Mouse (Mus musculus) embryonic facial prominence, embryonic 11.5 days (tissue): ENCODE results near the gene Golga5. TPM values are rescaled to one million over a fixed set of nuclear protein-coding genes. Genes with fewer than 3 reads are reported as not detected.

Experiments
- ATAC-seq: fragments of 200-750 bp; cut with Nextera tagmentation; replicated peaks from 2 replicates; pipeline ENCODE4 v1.8.0; 2017; ENCODE audit warnings: low read depth; ENCODE audit not compliant: insufficient number of reproducible peaks, low FRiP score, low TSS enrichment
- DNase-seq: peaks from one replicate; pipeline ENCODE4 v3.0.0-alpha.2; 2015; ENCODE audit warnings: low spot score
- H3K27ac ChIP-seq: fragments of 300-500 bp; sonication (generic); replicated peaks from 2 replicates; pipeline ENCODE4 v1.5.1; 2014; ENCODE audit warnings: mild to moderate bottlenecking, low read depth, low read length, control low read depth
- H3K27me3 ChIP-seq: fragments of 300-500 bp; sonication (generic); 2 replicates; pipeline ENCODE4 v1.6.1; 2014; ENCODE audit warnings: mild to moderate bottlenecking, low read length, moderate library complexity, mixed read lengths; ENCODE audit not compliant: control insufficient read depth, insufficient read depth
- H3K36me3 ChIP-seq: fragments of 300-500 bp; sonication (generic); replicated peaks from 2 replicates; pipeline ENCODE4 v1.6.1; 2014; ENCODE audit warnings: low read depth, mild to moderate bottlenecking, low read length, moderate library complexity, mixed read lengths; ENCODE audit not compliant: control insufficient read depth, insufficient read depth
- H3K4me1 ChIP-seq: fragments of 300-500 bp; sonication (generic); 2 replicates; pipeline ENCODE4 v1.6.1; 2014; ENCODE audit warnings: low read length, mixed read lengths; ENCODE audit not compliant: control insufficient read depth, insufficient read depth
- H3K4me2 ChIP-seq: fragments of 300-500 bp; sonication (generic); 2 replicates; pipeline ENCODE4 v1.6.1; 2014; ENCODE audit warnings: low read depth, mild to moderate bottlenecking, control low read depth, low read length, moderate library complexity
- H3K4me3 ChIP-seq: fragments of 300-500 bp; sonication (generic); 2 replicates; pipeline ENCODE4 v1.5.1; 2014; ENCODE audit warnings: low read depth, low read length, control low read depth
- H3K9ac ChIP-seq: fragments of 300-500 bp; sonication (generic); replicated peaks from 2 replicates; pipeline ENCODE4 v1.6.1; 2014; ENCODE audit warnings: mild to moderate bottlenecking, control low read depth, low read length
- H3K9me3 ChIP-seq: fragments of 300-500 bp; sonication (generic); replicated peaks from 2 replicates; pipeline ENCODE4 v1.6.1; 2016; ENCODE audit warnings: mild to moderate bottlenecking, low read length, inconsistent platforms, mixed read lengths; ENCODE audit not compliant: control insufficient read depth
- WGBS: fragments of 180-500 bp; shearing (Covaris S2); extraction: QIAGEN DNeasy Blood & Tissue Kit; methylation state at CpG from one replicate; pipeline ENCODE4 v1.1.7; 2014; 5-methylcytosine and 5-hydroxymethylcytosine counted together
- polyA plus RNA-seq: library from polyadenylated mRNA; unstranded; fragments of >200 nt; fragmentation: Nextera tagmentation; extraction: Ambion mirVana; gene quantifications from 2 replicates; pipeline ENCODE4 v1.2.1, GENCODE M21; 2014

Golga5 gene
- polyA plus RNA-seq, 1 experiment from 2014 or later = 38.3 TPM

GRCm38 (mm10) chr12:102451126-102451851 is 17.6 kb upstream of the Golga5 start:
- Histone ChIP-seq H3K4me1 (no peaks in the 10 kb centered on the region), H3K27ac (no peak overlapping the region), H3K27me3 (no peaks in the 10 kb centered on the region), H3K4me2 (no peak overlapping the region), H3K36me3 (no peaks in the 10 kb centered on the region), H3K9ac (no peak overlapping the region), H3K9me3 (no peaks in the 10 kb centered on the region), H3K4me3 (no peak overlapping the region)
- WGBS = 84% methylated on average over 8 of the region's 8 CpGs
- ATAC-seq = no peak
- DNase-seq = no peak

- Histone ChIP-seq H3K27me3 (no peaks in the 10 kb centered on the region), H3K9ac (no peak overlapping the region), H3K4me2 (no peak overlapping the region), H3K4me3 (no peak overlapping the region), H3K4me1 (no peaks in the 10 kb centered on the region), H3K9me3 (no peaks in the 10 kb centered on the region), H3K36me3 (no peaks in the 10 kb centered on the region), H3K27ac (no peak overlapping the region)
- DNase-seq = no peak
- ATAC-seq = no peak
- 70% methylated on average over 6 of the region's 6 CpGs for WGBS
Observed at GRCm38 (mm10) chr12:102453581-102453980, 15.4 kb upstream of the Golga5 start.

GRCm38 (mm10) chr12:102456467-102457193 is 12.3 kb upstream of the Golga5 start:
- H3K27ac ChIP-seq = no peak overlapping the region
- WGBS = 81% methylated on average over 7 of the region's 7 CpGs
- H3K4me3 ChIP-seq = no peak overlapping the region
- DNase-seq = no peak
- no peaks in the 10 kb centered on the region for H3K9me3 ChIP-seq
- H3K4me1 ChIP-seq = no peaks in the 10 kb centered on the region
- no peaks in the 10 kb centered on the region for H3K27me3 ChIP-seq
- no peaks in the 10 kb centered on the region for H3K36me3 ChIP-seq
- no peak overlapping the region for H3K4me2 ChIP-seq
- no peak for ATAC-seq
- H3K9ac ChIP-seq = no peak overlapping the region

GRCm38 (mm10) chr12:102460014-102460413 is 8.9 kb upstream of the Golga5 start:
- H3K27me3 ChIP-seq = no peaks in the 10 kb centered on the region
- no peaks in the 10 kb centered on the region for H3K4me1 ChIP-seq
- H3K4me2 ChIP-seq = no peak overlapping the region
- no peak for DNase-seq
- ATAC-seq = no peak
- H3K4me3 ChIP-seq = no peak overlapping the region
- H3K27ac ChIP-seq = no peak overlapping the region
- H3K9me3 ChIP-seq = no peaks in the 10 kb centered on the region
- H3K9ac ChIP-seq = no peak overlapping the region
- no peaks in the 10 kb centered on the region for H3K36me3 ChIP-seq
- WGBS = 71% methylated on average over 5 of the region's 5 CpGs

- Histone ChIP-seq H3K4me1 (no peaks in the 10 kb centered on the region), H3K9ac (no peak overlapping the region), H3K4me2 (no peak overlapping the region), H3K36me3 (no peaks in the 10 kb centered on the region), H3K27ac (no peak overlapping the region), H3K9me3 (no peaks in the 10 kb centered on the region), H3K27me3 (no peaks in the 10 kb centered on the region), H3K4me3 (no peak overlapping the region)
- 69% methylated on average over 5 of the region's 5 CpGs for WGBS
- DNase-seq (peak; percentile 28), ATAC-seq (no peak)
Observed at GRCm38 (mm10) chr12:102461177-102461576, 7.8 kb upstream of the Golga5 start.

- H3K4me3 ChIP-seq = no peak overlapping the region
- no peak overlapping the region for H3K9ac ChIP-seq
- no peak overlapping the region for H3K4me2 ChIP-seq
- WGBS = 63% methylated on average over 4 of the region's 4 CpGs
- no peak for ATAC-seq
- H3K36me3 ChIP-seq = no peaks in the 10 kb centered on the region
- no peaks in the 10 kb centered on the region for H3K9me3 ChIP-seq
- no peaks in the 10 kb centered on the region for H3K27me3 ChIP-seq
- DNase-seq = no peak
- no peaks in the 10 kb centered on the region for H3K4me1 ChIP-seq
- no peak overlapping the region for H3K27ac ChIP-seq
Observed at GRCm38 (mm10) chr12:102464650-102465049, 4.3 kb upstream of the Golga5 start.

- Histone ChIP-seq H3K4me2 (no peak overlapping the region), H3K4me3 (no peak overlapping the region), H3K9me3 (no peaks in the 10 kb centered on the region), H3K36me3 (no peaks in the 10 kb centered on the region), H3K4me1 (no peaks in the 10 kb centered on the region), H3K27me3 (no peaks in the 10 kb centered on the region), H3K9ac (no peak overlapping the region), H3K27ac (no peak overlapping the region)
- DNase-seq (no peak), ATAC-seq (no peak)
- 92% methylated on average over 1 of the region's 1 CpGs for WGBS
Observed at GRCm38 (mm10) chr12:102468136-102468535, 799 bp upstream of the Golga5 start.

GRCm38 (mm10) chr12:102474411-102474810 is 5.5 kb downstream of the Golga5 start:
- H3K9me3 ChIP-seq = no peaks in the 10 kb centered on the region
- H3K27me3 ChIP-seq = no peaks in the 10 kb centered on the region
- H3K36me3 ChIP-seq = no peaks in the 10 kb centered on the region; the same call in 1 of the 2 replicates
- H3K9ac ChIP-seq = no peak overlapping the region
- no peak for DNase-seq
- WGBS = 86% methylated on average over 7 of the region's 7 CpGs
- H3K4me1 ChIP-seq = no peaks in the 10 kb centered on the region
- no peak overlapping the region for H3K4me2 ChIP-seq
- no peak overlapping the region for H3K27ac ChIP-seq
- ATAC-seq = no peak
- no peak overlapping the region for H3K4me3 ChIP-seq
